Mouse (Mus musculus): Measurements from ENCODE around the gene Arfrp1.

The Arfrp1 gene

GRCm38 (mm10) chr2:181378701-181379100 lies 13.5 kb upstream of the Arfrp1 start:
- DNase-seq (ENCODE audit: low spot score in 2 of 2), result no peak

- DNase-seq (ENCODE audit: low spot score in 2 of 2), result no peak
These were observed 12.0 kb upstream of the Arfrp1 start for GRCm38 (mm10) chr2:181377230-181377629.

GRCm38 (mm10) chr2:181375787-181376186 lies 10.6 kb upstream of the Arfrp1 start:
- no peak for DNase-seq (ENCODE audit: low spot score in 2 of 2)

GRCm38 (mm10) chr2:181370001-181370400 lies 4.8 kb upstream of the Arfrp1 start:
- DNase-seq (ENCODE audit: low spot score in 2 of 2), result no peak

GRCm38 (mm10) chr2:181365655-181366075 lies 461 bp upstream of the Arfrp1 start:
- no peak for DNase-seq (ENCODE audit: low spot score in 2 of 2)

GRCm38 (mm10) chr2:181364487-181364859 lies 731 bp downstream of the Arfrp1 start:
- no peak for DNase-seq (ENCODE audit: low spot score in 2 of 2)

GRCm38 (mm10) chr2:181363946-181364345 lies 1.3 kb downstream of the Arfrp1 start:
- no peak for DNase-seq (ENCODE audit: low spot score in 2 of 2)

GRCm38 (mm10) chr2:181356780-181357179 lies 8.4 kb downstream of the Arfrp1 start:
- no peak for DNase-seq (ENCODE audit: low spot score in 2 of 2)

GRCm38 (mm10) chr2:181342766-181343165 lies 22.4 kb downstream of the Arfrp1 start:
- no peak for DNase-seq (ENCODE audit: low spot score in 2 of 2)

- no peak for DNase-seq (ENCODE audit: low spot score in 2 of 2)
These were observed 24.8 kb downstream of the Arfrp1 start for GRCm38 (mm10) chr2:181340426-181340825.

GRCm38 (mm10) chr2:181334023-181334422 lies 31.2 kb downstream of the Arfrp1 start:
- peak in 1 of 2 experiments; percentile 53 for DNase-seq (ENCODE audit: low spot score in 2 of 2)

GRCm38 (mm10) chr2:181332542-181332941 lies 32.7 kb downstream of the Arfrp1 start:
- DNase-seq (ENCODE audit: low spot score in 2 of 2), result no peak

- DNase-seq (ENCODE audit: low spot score in 2 of 2), result no peak
These were observed 39.1 kb downstream of the Arfrp1 start for GRCm38 (mm10) chr2:181326098-181326497.

GRCm38 (mm10) chr2:181322136-181322535 lies 43.1 kb downstream of the Arfrp1 start:
- DNase-seq (ENCODE audit: low spot score in 2 of 2), result no peak

- DNase-seq (ENCODE audit: low spot score in 2 of 2), result no peak
These were observed 45.1 kb downstream of the Arfrp1 start for GRCm38 (mm10) chr2:181320103-181320499.

GRCm38 (mm10) chr2:181319248-181320102 lies 45.7 kb downstream of the Arfrp1 start, which contains the start of gene Rtel1:
TSS of gene Rtel1 (plus strand) at chr2:181319739.
- DNase-seq (ENCODE audit: low spot score in 2 of 2), result peak; percentile 62 to 78

GRCm38 (mm10) chr2:181314080-181314810 lies 51.0 kb downstream of the Arfrp1 start, which contains the start of gene Stmn3:
TSS of gene Stmn3 (minus strand) at chr2:181314500.
- DNase-seq (ENCODE audit: low spot score in 2 of 2), result peak in 1 of 2 experiments; percentile 23

- DNase-seq (ENCODE audit: low spot score in 2 of 2), result no peak
These were observed 51.7 kb downstream of the Arfrp1 start for GRCm38 (mm10) chr2:181313344-181314079.

GRCm38 (mm10) chr2:181313006-181313343 lies 52.2 kb downstream of the Arfrp1 start:
- DNase-seq (ENCODE audit: low spot score in 2 of 2), result no peak

GRCm38 (mm10) chr2:181312435-181312834 lies 52.8 kb downstream of the Arfrp1 start:
- no peak for DNase-seq (ENCODE audit: low spot score in 2 of 2)
